Mouse (Mus musculus): ENCODE measurements at regions not wholly inside any gene's neighbourhood (a gene's known extent, or its start where the extent isn't known, plus 50 kb on each side); places are given as distances from the start of the nearest gene placed in this dataset.

- no peak; the same call in 1 of the 2 replicates for ATAC-seq
- no peaks in the 10 kb centered on the region for H3K9me3 ChIP-seq (ENCODE audit: low read length)
- 74% methylated on average over 1 of the region's 1 CpGs for WGBS
- no peak overlapping the region for H3K4me3 ChIP-seq (ENCODE audit: low read depth, low read length)
- H3K27ac ChIP-seq (ENCODE audit: low read depth, low read length): no peak overlapping the region
- H3K9ac ChIP-seq: no peak overlapping the region
- no peaks in the 10 kb centered on the region for H3K27me3 ChIP-seq (ENCODE audit: insufficient read depth, low read length)
- no peaks in the 10 kb centered on the region for H3K4me1 ChIP-seq (ENCODE audit: insufficient read depth)
- H3K36me3 ChIP-seq (ENCODE audit: insufficient read depth): no peaks in the 10 kb centered on the region
- H3K4me2 ChIP-seq (ENCODE audit: low read depth): no peak overlapping the region
- DNase-seq: no peak
- TF ChIP-seq CTCF (IDR thresholded peaks at IDR 0.05; ENCODE audit: low read depth): no peak
These were observed 168.6 kb upstream of the St6gal2 start for GRCm38 (mm10) chr17:55276541-55276940.

DNA sequence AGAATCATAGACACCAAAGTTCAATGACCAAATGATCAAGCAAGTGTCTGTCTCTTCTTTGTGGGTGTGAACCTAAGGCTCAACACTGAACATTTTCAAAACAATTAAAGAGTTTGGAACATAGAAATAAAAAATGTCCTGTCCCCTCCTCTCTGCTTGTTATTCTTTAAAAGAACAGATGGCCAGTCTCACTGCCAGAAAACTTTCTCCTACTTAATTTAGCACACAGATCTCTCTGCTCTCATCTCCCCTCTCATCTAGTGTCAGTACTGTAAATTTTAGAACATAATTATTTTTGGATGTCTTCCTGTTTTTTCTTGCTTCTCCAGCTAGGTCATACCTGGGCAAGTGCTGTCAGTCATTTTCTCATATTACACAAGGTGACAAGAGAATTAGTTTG is 163.9 kb upstream of the St6gal2 start:
- Histone ChIP-seq H3K27ac (ENCODE audit: low read depth, low read length) (no peak overlapping the region), H3K9me3 (ENCODE audit: low read length) (no peaks in the 10 kb centered on the region), H3K4me3 (ENCODE audit: low read depth, low read length) (no peak overlapping the region), H3K4me2 (ENCODE audit: low read depth) (no peak overlapping the region), H3K36me3 (ENCODE audit: insufficient read depth) (no peaks in the 10 kb centered on the region), H3K9ac (no peak overlapping the region), H3K4me1 (ENCODE audit: insufficient read depth) (no peaks in the 10 kb centered on the region), H3K27me3 (ENCODE audit: insufficient read depth, low read length) (no peaks in the 10 kb centered on the region)
- TF ChIP-seq CTCF (IDR thresholded peaks at IDR 0.05; ENCODE audit: low read depth): no peak
- ATAC-seq: no peak
- no peak for DNase-seq

GRCm38 (mm10) chr17:55288589-55288988 is 156.6 kb upstream of the St6gal2 start:
- no peak overlapping the region for H3K4me3 ChIP-seq (ENCODE audit: low read depth, low read length)
- 10% methylated on average over 1 of the region's 1 CpGs for WGBS
- no peak overlapping the region for H3K9ac ChIP-seq
- H3K4me2 ChIP-seq (ENCODE audit: low read depth): no peak overlapping the region
- no peaks in the 10 kb centered on the region for H3K27me3 ChIP-seq (ENCODE audit: insufficient read depth, low read length)
- no peak overlapping the region for H3K27ac ChIP-seq (ENCODE audit: low read depth, low read length)
- no peak for TF ChIP-seq CTCF (IDR thresholded peaks at IDR 0.05; ENCODE audit: low read depth)
- no peaks in the 10 kb centered on the region for H3K4me1 ChIP-seq (ENCODE audit: insufficient read depth)
- H3K36me3 ChIP-seq (ENCODE audit: insufficient read depth): no peaks in the 10 kb centered on the region
- no peaks in the 10 kb centered on the region for H3K9me3 ChIP-seq (ENCODE audit: low read length)
- no peak for DNase-seq
- no peak for ATAC-seq

DNA sequence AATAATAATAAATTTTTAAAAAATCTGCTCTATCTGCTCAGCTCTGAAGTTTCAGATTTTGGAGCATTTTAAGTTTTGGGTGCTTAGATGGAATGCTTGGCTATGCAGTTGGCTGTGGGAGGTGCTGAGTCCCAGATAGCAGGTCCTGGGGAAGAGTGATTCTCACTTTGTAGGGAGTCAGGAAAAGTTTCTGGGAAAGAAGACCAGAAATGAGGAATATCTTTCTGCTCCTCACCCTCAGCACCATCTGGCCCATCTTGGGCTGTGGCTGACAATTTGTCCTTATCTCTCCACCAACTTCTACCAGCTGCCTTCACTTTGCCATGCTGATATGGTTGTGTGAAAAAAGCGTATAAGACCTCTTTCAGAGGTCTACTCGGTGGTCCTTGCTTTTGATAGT is 152.5 kb upstream of the St6gal2 start:
- no peaks in the 10 kb centered on the region for H3K9me3 ChIP-seq (ENCODE audit: low read length)
- H3K36me3 ChIP-seq (ENCODE audit: insufficient read depth): no peaks in the 10 kb centered on the region
- no peak overlapping the region for H3K4me3 ChIP-seq (ENCODE audit: low read depth, low read length)
- H3K4me2 ChIP-seq (ENCODE audit: low read depth): no peak overlapping the region
- ATAC-seq (no peak), DNase-seq (no peak)
- no peak for TF ChIP-seq CTCF (IDR thresholded peaks at IDR 0.05; ENCODE audit: low read depth)
- H3K4me1 ChIP-seq (ENCODE audit: insufficient read depth): no peaks in the 10 kb centered on the region
- H3K27me3 ChIP-seq (ENCODE audit: insufficient read depth, low read length): no peaks in the 10 kb centered on the region
- H3K27ac ChIP-seq (ENCODE audit: low read depth, low read length): no peak overlapping the region
- no peak overlapping the region for H3K9ac ChIP-seq
- 94% methylated on average over 2 of the region's 2 CpGs for WGBS

DNA sequence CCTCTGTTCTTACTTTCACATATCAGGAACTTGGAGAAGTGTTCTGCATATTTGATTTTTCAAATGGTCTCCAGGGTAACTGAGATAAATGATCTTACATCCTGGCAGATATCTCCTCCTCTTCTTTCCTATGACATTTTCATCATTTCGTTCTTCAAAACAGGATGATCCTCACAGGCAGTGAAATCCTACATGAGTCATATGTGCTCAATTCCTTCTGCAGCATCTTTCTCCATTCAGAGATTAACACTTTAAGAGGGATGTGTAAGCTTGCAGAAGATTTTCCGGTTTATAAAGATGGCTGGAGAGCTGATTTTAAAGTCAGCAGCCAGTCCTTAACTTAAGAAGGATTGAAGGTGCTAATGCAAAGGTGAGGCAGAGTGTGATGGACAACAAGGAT is 148.5 kb upstream of the St6gal2 start:
- no peak for ATAC-seq
- H3K27ac ChIP-seq (ENCODE audit: low read depth, low read length): no peak overlapping the region
- H3K9me3 ChIP-seq (ENCODE audit: low read length): no peaks in the 10 kb centered on the region
- H3K36me3 ChIP-seq (ENCODE audit: insufficient read depth): no peaks in the 10 kb centered on the region
- H3K4me1 ChIP-seq (ENCODE audit: insufficient read depth): no peaks in the 10 kb centered on the region
- 79% methylated on average over 2 of the region's 2 CpGs for WGBS
- no peak overlapping the region for H3K4me3 ChIP-seq (ENCODE audit: low read depth, low read length)
- H3K4me2 ChIP-seq (ENCODE audit: low read depth): no peak overlapping the region
- H3K27me3 ChIP-seq (ENCODE audit: insufficient read depth, low read length): no peaks in the 10 kb centered on the region
- H3K9ac ChIP-seq: no peak overlapping the region
- no peak for DNase-seq
- no peak for TF ChIP-seq CTCF (IDR thresholded peaks at IDR 0.05; ENCODE audit: low read depth)

- H3K4me2 ChIP-seq (ENCODE audit: low read depth): no peak overlapping the region
- ATAC-seq (no peak), DNase-seq (no peak)
- H3K27ac ChIP-seq (ENCODE audit: low read depth, low read length): no peak overlapping the region
- no peaks in the 10 kb centered on the region for H3K36me3 ChIP-seq (ENCODE audit: insufficient read depth)
- WGBS: 83% methylated on average over 1 of the region's 1 CpGs
- no peaks in the 10 kb centered on the region for H3K4me1 ChIP-seq (ENCODE audit: insufficient read depth)
- no peaks in the 10 kb centered on the region for H3K27me3 ChIP-seq (ENCODE audit: insufficient read depth, low read length)
- TF ChIP-seq CTCF (IDR thresholded peaks at IDR 0.05; ENCODE audit: low read depth): no peak
- H3K9ac ChIP-seq: no peak overlapping the region
- no peak overlapping the region for H3K4me3 ChIP-seq (ENCODE audit: low read depth, low read length)
- H3K9me3 ChIP-seq (ENCODE audit: low read length): no peaks in the 10 kb centered on the region
These were observed 146.3 kb upstream of the St6gal2 start for GRCm38 (mm10) chr17:55298852-55299251.

- no peak for TF ChIP-seq CTCF (IDR thresholded peaks at IDR 0.05; ENCODE audit: low read depth)
- H3K4me1 ChIP-seq (ENCODE audit: insufficient read depth): no peaks in the 10 kb centered on the region
- WGBS: 93% methylated on average over 1 of the region's 1 CpGs
- no peak overlapping the region for H3K4me3 ChIP-seq (ENCODE audit: low read depth, low read length)
- H3K27ac ChIP-seq (ENCODE audit: low read depth, low read length): no peak overlapping the region
- no peak overlapping the region for H3K4me2 ChIP-seq (ENCODE audit: low read depth)
- no peak for DNase-seq
- H3K9me3 ChIP-seq (ENCODE audit: low read length): no peaks in the 10 kb centered on the region
- no peaks in the 10 kb centered on the region for H3K36me3 ChIP-seq (ENCODE audit: insufficient read depth)
- no peak for ATAC-seq
- no peak overlapping the region for H3K9ac ChIP-seq
- no peaks in the 10 kb centered on the region for H3K27me3 ChIP-seq (ENCODE audit: insufficient read depth, low read length)
These were observed 124.2 kb upstream of the St6gal2 start for GRCm38 (mm10) chr17:55320959-55321358.

DNA sequence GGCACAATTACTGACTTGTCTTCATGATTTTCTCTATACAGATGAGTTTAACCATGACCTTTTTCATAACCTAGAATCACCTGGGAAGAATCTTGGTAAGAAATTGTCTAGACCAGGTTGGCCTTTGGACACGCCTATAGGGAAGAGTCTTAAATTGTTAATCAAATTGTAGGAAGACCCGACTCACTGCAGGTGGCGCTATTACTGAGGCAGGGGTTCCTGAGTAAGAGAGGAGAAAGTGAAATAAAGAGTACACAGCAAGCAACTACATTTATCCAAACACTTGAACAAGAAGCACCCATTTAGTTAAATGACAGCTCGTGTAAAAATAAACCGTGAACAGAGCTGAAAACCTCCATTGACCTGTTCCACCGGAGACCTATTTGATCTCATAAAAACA is 85.9 kb upstream of the St6gal2 start:
- Histone ChIP-seq H3K36me3 (ENCODE audit: insufficient read depth) (no peaks in the 10 kb centered on the region), H3K9me3 (ENCODE audit: low read length) (no peaks in the 10 kb centered on the region), H3K9ac (no peak overlapping the region), H3K4me2 (ENCODE audit: low read depth) (no peak overlapping the region), H3K27me3 (ENCODE audit: insufficient read depth, low read length) (no peaks in the 10 kb centered on the region), H3K27ac (ENCODE audit: low read depth, low read length) (no peak overlapping the region), H3K4me1 (ENCODE audit: insufficient read depth) (no peaks in the 10 kb centered on the region), H3K4me3 (ENCODE audit: low read depth, low read length) (no peak overlapping the region)
- 87% methylated on average over 6 of the region's 6 CpGs for WGBS
- DNase-seq (no peak), ATAC-seq (no peak)
- no peak for TF ChIP-seq CTCF (IDR thresholded peaks at IDR 0.05; ENCODE audit: low read depth)
